Mouse (Mus musculus): ENCODE results near the gene Nav2.

The Nav2 gene

DNA sequence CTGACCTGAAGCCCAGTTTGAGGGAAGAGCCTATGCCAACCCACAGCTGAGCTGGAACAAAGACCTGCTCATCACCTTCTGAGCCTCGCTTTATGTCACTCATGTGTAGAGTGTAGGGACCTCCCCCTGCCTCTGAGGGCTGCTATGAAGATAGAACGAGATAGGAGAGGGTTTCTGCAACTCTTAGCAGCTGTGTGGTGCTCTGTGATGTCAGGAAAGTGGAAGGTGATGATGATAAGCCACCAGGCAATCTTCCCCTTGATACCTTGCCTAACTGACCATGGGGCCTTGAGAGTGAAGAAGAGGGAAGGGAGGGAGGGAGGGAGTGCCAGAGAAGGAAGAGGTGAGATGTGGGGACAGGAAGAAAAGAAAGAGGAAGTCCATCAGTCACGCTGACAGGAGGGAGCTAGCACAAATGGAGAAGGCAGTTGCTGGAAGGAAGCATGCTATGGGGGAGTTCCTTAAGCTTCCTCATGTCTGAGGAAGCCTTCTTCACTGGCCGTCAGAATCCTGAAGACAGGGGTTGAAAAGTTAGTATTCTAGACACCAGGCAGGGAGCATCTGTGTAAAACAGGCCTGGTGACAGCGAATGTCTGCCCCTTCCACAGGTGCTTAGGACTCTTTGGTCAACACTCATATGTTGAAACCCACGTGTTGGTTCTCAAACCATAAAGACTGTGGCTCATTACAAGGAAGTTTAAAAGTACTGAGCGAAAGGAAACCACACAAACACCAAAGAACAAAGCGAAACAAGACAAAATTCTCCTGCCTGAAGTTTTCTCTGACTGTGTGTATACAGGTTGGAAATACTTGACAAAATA, at the start of gene Nav2:
Gene Nav2 (plus strand): TSS at position 196 of the 821 bp plus-strand sequence.
- DNase-seq = peak; percentile 48

- DNase-seq = no peak
These were observed 49.2 kb upstream of the Nav2 start for GRCm38 (mm10) chr7:48859362-48859761.

DNA sequence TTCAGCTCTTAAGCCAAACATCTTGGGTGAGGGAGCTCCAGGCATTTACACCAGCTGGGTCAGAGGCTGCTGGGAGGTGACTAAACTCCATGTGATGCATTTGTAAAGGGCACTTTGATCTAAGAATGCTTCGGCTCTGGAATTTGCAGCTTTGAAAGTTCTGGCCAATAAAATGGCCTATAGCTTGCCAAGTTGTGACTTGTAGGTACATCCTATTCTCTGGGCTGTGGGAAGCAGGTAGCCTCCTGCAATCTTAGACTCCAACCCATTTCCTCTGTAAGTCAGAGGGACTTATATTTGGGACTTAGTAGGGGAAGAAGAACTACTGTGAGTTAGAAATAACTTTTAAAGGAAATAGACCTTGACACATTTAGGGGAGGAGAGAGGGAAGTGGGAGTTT, 47.6 kb upstream of the Nav2 start:
- DNase-seq = no peak

- no peak for DNase-seq
These were observed 46.7 kb upstream of the Nav2 start for GRCm38 (mm10) chr7:48861796-48862195.

DNA sequence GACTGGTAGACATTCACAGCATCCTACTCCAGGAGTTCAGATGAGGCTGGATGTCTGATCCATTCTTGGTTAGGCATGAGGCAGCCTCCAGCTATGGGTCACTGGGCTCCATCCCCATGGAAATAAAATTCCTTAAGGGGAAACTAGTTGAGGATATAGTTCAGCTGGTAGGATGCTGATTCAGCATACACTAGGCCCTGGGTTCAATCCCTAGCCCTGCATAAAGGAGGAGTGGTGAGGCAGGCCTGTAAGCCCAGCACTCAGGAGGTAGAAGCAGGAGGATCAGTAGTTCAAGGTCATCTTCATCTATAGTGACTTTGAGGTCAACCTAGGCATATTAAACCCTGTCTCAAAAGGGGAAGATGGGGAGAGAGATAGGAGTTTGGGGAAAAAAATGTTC, 44.3 kb upstream of the Nav2 start:
- no peak for DNase-seq

DNA sequence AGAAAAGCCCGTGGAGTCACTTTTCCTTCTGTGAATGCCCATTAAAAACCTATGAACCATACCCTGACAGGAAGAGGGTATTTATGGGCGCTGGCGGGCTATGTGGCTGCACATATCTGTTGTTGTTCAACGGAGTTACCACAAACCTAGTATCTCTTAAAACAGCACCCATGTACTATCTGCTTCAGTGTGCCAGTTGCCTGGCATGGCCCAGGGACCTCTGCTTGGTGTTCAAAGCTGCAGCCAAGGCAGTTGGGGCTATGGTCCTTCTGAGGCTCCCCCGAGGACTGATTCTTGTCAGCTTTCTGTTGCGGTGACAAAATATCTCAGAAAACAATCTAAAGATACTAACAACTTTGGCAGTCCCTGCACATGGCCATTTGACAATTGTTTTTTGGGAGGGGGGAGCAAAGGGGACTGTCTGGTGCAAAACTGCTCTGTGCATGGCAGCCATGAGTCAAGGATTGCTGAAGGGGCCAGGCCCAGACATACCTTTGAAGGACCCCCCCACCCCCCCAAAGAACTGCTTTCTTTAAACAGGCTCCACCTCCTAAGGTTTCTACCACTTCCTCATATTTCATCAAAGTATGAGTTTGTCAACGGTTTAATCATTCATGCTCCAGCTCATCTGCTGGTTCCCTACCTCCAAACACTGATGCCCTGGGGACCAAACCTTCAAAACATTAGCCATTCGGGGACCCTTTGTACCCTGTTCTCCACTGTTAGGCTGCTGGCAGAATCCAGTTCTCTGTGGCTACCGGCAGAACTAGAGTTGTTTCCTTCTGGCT, 43.7 kb upstream of the Nav2 start:
- no peak for DNase-seq

- no peak for DNase-seq
These were observed 40.9 kb upstream of the Nav2 start for GRCm38 (mm10) chr7:48867576-48867975.

DNA sequence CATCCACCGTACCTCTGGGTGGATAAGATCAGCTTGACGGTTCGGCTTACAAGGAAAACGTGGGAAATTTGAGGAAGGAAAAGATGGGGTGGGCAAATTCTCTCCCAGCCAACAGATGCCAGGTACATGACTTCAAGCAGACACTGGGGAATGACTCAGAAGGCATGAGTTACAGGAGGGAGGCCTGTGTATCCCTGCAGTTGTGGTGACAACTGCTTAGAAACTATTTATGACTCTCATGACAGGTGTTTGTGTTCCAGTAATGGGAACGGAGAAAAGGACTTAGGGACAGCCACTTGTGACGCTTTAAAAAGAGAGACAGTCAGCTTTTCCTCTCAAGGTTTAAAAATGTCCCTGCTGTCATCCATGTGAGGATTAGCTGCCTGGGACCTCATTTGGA, 38.4 kb upstream of the Nav2 start:
- no peak for DNase-seq

DNA sequence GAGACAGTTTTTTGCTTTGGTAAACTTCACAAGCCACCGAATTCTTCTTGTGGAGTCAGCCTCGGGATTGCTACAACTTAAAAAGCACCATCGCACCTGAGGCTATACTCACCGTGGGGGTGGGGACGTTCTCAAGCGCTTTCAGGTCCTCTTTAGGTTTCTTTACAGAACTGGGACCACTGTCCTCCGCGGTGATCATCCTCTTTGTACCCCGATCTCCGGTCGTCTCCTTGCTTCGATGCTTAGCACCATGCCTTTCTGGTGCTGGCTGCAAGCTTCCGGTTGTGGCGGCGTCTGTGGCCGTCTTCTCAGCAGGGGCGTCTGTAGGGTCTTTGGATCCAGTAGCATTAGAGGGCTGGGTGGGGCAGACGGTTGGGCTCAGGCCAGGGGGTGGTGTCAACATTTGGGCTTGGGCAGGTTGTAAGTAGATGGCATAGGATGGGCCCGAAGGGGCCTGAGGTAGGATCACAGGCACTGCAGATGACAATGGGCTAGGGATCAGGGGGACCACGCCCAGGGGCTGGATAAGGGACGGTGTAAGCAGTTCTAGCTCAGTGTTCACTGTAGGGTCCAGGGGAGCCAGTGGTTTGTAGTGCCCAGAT, 37.8 kb upstream of the Nav2 start:
- DNase-seq = no peak

- no peak for DNase-seq
These were observed 37.2 kb upstream of the Nav2 start for GRCm38 (mm10) chr7:48871292-48871691.

DNA sequence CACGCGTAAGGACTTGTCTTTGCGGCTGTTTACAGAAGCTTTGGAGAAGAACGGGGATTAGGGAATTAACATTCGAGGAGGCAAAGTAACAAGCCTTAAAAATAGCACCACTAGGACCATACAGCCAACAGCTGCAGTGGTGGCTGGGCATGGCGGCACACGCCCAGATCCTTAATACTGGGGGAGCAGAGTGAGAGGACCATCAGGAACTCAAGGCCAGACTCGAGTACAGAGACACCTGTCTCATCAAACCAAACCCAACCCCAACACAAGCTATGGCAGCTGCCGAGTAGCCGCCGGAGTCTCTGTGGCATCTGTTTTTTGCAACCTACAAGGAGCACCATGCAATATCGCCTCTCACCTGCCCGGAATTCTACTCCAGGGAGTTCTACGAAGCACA, 33.4 kb upstream of the Nav2 start:
- DNase-seq = no peak

DNA sequence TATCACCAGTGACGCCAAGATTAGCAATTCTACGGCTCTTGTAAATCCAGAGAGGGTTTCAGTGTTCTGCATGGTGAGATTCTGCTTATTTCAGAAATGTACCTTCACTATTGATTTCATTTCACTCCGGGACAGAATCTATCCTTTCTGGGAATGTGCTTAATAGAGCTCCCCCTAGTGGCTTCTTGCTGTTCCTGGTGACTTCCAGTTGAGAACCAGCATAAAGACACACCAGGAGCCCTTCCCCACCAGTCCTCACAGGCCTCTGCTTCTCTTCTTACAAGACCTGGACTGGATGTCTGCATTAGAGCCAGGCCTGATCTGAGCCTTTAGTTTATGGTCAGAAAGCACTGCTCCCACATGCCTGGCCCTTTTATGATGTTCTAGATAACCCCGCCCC, 32.0 kb upstream of the Nav2 start:
- peak; percentile 55 for DNase-seq

DNA sequence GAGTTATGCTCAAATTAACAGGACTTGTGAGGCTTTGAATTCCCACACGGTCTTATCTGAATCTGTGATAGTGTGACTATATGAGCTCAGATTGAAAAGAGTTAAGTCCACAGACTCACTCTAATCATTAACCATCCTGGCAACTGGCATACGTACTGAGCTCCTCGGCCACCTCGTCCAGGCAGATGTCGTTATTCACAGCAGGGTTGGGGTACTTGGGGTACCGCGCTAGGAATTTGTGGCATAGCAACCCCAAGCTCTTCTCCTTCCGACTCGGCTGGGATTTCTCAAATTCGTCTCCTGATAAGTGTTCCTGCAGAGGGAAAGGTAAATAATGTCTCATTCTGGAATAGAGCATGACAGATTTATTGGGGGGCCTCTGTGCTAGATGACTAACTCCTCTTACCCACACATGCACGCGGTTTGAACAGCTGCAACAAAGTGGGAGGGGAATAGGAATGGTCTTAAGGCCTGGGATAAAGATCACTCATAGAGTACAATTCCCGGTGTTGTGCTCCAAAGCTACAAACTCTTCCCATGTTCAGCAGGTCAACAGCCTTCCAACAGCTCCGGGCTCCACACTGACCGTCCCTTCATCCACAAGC, 30.6 kb upstream of the Nav2 start:
- DNase-seq = no peak

DNA sequence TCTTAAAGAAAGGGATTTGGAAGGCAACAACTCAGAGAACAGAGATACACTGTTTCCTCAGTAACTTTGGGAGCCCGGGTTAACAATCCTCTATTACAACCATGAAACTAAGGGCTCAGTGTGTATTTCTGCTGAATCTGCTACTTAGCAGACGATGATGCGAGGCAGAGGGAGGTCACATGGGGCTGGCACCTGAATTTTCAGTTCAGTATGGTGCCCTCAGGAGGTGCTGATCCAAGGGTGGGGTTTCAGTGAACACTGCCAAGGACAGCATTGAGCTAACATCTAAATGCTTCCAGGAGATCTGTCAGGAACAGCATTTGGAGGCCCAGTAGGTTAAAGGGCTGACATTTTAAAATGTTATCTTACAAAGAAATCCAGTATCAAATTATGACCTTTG, 28.9 kb upstream of the Nav2 start:
- no peak for DNase-seq

- DNase-seq = peak; percentile 98
These were observed 27.7 kb upstream of the Nav2 start for GRCm38 (mm10) chr7:48880591-48881481.

- peak; percentile 85 for DNase-seq
These were observed 27.0 kb upstream of the Nav2 start, which contains the start of gene E2f8 for GRCm38 (mm10) chr7:48881486-48881885. Gene E2f8, minus strand, starts transcription at chr7:48881596.

GRCm38 (mm10) chr7:48881971-48882609, 26.4 kb upstream of the Nav2 start:
- peak; percentile 47 for DNase-seq

GRCm38 (mm10) chr7:48883525-48884265, 24.8 kb upstream of the Nav2 start:
- no peak for DNase-seq

- DNase-seq = no peak
These were observed 24.3 kb upstream of the Nav2 start for GRCm38 (mm10) chr7:48884266-48884611.

- DNase-seq = no peak
These were observed 20.5 kb upstream of the Nav2 start for GRCm38 (mm10) chr7:48887973-48888372.

- no peak for DNase-seq
These were observed 19.8 kb upstream of the Nav2 start for GRCm38 (mm10) chr7:48888751-48889150.
